Mouse (Mus musculus) thymus, adult 2 months (tissue): Measurements from ENCODE around the gene Pcbp3.

Experiments used
- CTCF ChIP-seq: fragments of 200-500 bp; IDR thresholded peaks from 2 replicates; pipeline ENCODE4 v1.5.1; 2012; ENCODE audit warnings: mild to moderate bottlenecking, control low read depth, low read length, moderate library complexity, borderline replicate concordance; ENCODE audit not compliant: control insufficient read depth, poor library complexity, insufficient read depth; ENCODE audit errors: extremely low read depth
- POLR2A ChIP-seq: fragments of 200-500 bp; IDR thresholded peaks from 2 replicates; pipeline ENCODE4 v1.6.1; 2012; ENCODE audit warnings: mild to moderate bottlenecking, low read length, control low read depth, moderate library complexity; ENCODE audit not compliant: control insufficient read depth, poor library complexity, insufficient read depth; ENCODE audit errors: extremely low read depth

DNA sequence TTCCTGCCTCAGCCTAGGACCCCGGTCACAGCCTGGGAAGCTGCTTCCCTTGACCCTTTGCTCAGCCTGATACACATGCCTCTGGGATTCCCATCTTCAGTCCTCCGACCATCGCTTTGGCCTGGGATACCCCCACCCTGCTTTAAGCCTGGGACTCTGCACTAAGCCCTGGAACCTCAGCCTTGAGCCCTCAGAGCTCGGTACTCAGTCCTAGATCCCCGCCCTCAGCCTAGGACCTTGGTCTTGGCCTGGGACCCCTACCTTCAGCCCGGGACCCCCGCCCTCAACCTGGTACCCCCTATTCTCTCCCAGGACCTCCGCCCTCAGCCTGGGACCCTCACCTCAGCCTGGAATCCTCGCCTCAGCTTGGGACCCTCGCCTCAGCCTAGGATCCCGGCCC, 531 bp downstream of the Pcbp3 start:
- TF ChIP-seq CTCF = no peak
- TF ChIP-seq POLR2A = no peak
